Mouse (Mus musculus) hindbrain, embryonic 15.5 days (tissue): ENCODE results near the gene Npvf. TPM values are rescaled to one million over a fixed set of nuclear protein-coding genes. Genes with fewer than 3 reads are reported as not detected.

ENCODE experiments used
- ATAC-seq: fragments of 200-750 bp; cut with Nextera tagmentation; 2 replicates; pipeline ENCODE4 v1.8.0; 2017; ENCODE audit warnings: low read depth, moderate number of reproducible peaks, moderate TSS enrichment; ENCODE audit not compliant: low FRiP score
- H3K27ac ChIP-seq: fragments of 300-500 bp; sonication (generic); replicated peaks from 2 replicates; pipeline ENCODE4 v1.5.1; 2015; ENCODE audit warnings: mild to moderate bottlenecking, inconsistent platforms
- H3K27me3 ChIP-seq: fragments of 300-500 bp; sonication (generic); 2 replicates; pipeline ENCODE4 v1.6.1; 2015; ENCODE audit warnings: control low read depth, inconsistent platforms
- H3K36me3 ChIP-seq: fragments of 300-500 bp; sonication (generic); 2 replicates; pipeline ENCODE4 v1.6.1; 2015; ENCODE audit warnings: control low read depth, inconsistent platforms
- H3K4me1 ChIP-seq: fragments of 300-500 bp; sonication (generic); replicated peaks from 2 replicates; pipeline ENCODE4 v1.6.1; 2015; ENCODE audit warnings: control low read depth, inconsistent platforms
- H3K4me2 ChIP-seq: fragments of 300-500 bp; sonication (generic); 2 replicates; pipeline ENCODE4 v1.6.1; 2015; ENCODE audit warnings: moderate library complexity, mild to moderate bottlenecking, inconsistent platforms
- H3K4me3 ChIP-seq: fragments of 300-500 bp; sonication (generic); 2 replicates; pipeline ENCODE4 v1.5.1; 2015; ENCODE audit warnings: mild to moderate bottlenecking, inconsistent platforms
- H3K9ac ChIP-seq: fragments of 300-500 bp; sonication (generic); 2 replicates; pipeline ENCODE4 v1.6.1; 2015; ENCODE audit warnings: inconsistent platforms
- H3K9me3 ChIP-seq: fragments of 300-500 bp; sonication (generic); 2 replicates; pipeline ENCODE4 v1.6.1; 2016; ENCODE audit warnings: control low read depth, inconsistent platforms
- WGBS: fragments of 180-500 bp; shearing (Covaris S2); methylation state at CpG from one replicate; pipeline ENCODE4 v1.1.7; 2015; 5-methylcytosine and 5-hydroxymethylcytosine counted together
- polyA plus RNA-seq: library from polyadenylated mRNA; unstranded; fragments of >200 nt; fragmentation: Nextera tagmentation; extraction: Ambion mirVana; gene quantifications from 2 replicates; pipeline ENCODE4 v1.2.1, GENCODE M21; 2015

Npvf gene
- polyA plus RNA-seq = 0.26 and 0.41 TPM in 2 replicates

GRCm38 (mm10) chr6:50654356-50654755 lies at the start of gene Npvf:
TSS of gene Npvf (minus strand) at chr6:50654439.
- Histone ChIP-seq H3K36me3 (no peaks in the 10 kb centered on the region), H3K4me1 (0 out of 2 replicates have a peak, but pooled peaks cover 4% of the 10 kb centered on the region), H3K27me3 (no peaks in the 10 kb centered on the region), H3K27ac (no peak within 1 kb of the TSS), H3K9me3 (no peaks in the 10 kb centered on the region), H3K4me2 (no peak within 1 kb of the TSS), H3K4me3 (no peak within 1 kb of the TSS), H3K9ac (no peak within 1 kb of the TSS)
- 70% methylated on average over 4 of the region's 4 CpGs for WGBS
- ATAC-seq = no peak

- no peaks in the 10 kb centered on the region for H3K27me3 ChIP-seq
- H3K4me1 ChIP-seq = peaks cover 18% of the 10 kb centered on the region
- H3K27ac ChIP-seq = peak overlapping the region; percentile 74
- 32% methylated on average over 15 of the region's 15 CpGs for WGBS
- no peaks in the 10 kb centered on the region for H3K36me3 ChIP-seq
- no peaks in the 10 kb centered on the region for H3K9me3 ChIP-seq
- peak overlapping the region; percentile 16; the same call in 1 of the 2 replicates for H3K4me2 ChIP-seq
- no peak overlapping the region for H3K9ac ChIP-seq
- H3K4me3 ChIP-seq = no peak overlapping the region
- peak; percentile 93 for ATAC-seq
Observed at GRCm38 (mm10) chr6:50689121-50689815, 35.0 kb upstream of the Npvf start.

GRCm38 (mm10) chr6:50684646-50685415 lies 30.6 kb upstream of the Npvf start:
- Histone ChIP-seq H3K9me3 (no peaks in the 10 kb centered on the region), H3K27me3 (no peaks in the 10 kb centered on the region), H3K4me2 (no peak overlapping the region), H3K36me3 (no peaks in the 10 kb centered on the region), H3K9ac (no peak overlapping the region), H3K27ac (no peak overlapping the region), H3K4me3 (no peak overlapping the region), H3K4me1 (peaks cover 28% of the 10 kb centered on the region)
- 56% methylated on average over 7 of the region's 7 CpGs for WGBS
- ATAC-seq = no peak

- no peak overlapping the region for H3K4me3 ChIP-seq
- H3K9ac ChIP-seq = no peak overlapping the region
- H3K27me3 ChIP-seq = no peaks in the 10 kb centered on the region
- no peak overlapping the region for H3K27ac ChIP-seq
- no peaks in the 10 kb centered on the region for H3K36me3 ChIP-seq
- peaks cover 12% of the 10 kb centered on the region; the same call in 1 of the 2 replicates for H3K4me1 ChIP-seq
- no peak overlapping the region for H3K4me2 ChIP-seq
- WGBS = 49% methylated on average over 5 of the region's 5 CpGs
- ATAC-seq = no peak
- no peaks in the 10 kb centered on the region for H3K9me3 ChIP-seq
Observed at GRCm38 (mm10) chr6:50681491-50681890, 27.3 kb upstream of the Npvf start.

- H3K27ac ChIP-seq = no peak overlapping the region
- ATAC-seq = no peak
Observed at GRCm38 (mm10) chr6:50680224-50681215, 26.3 kb upstream of the Npvf start.

GRCm38 (mm10) chr6:50679486-50679828 lies 25.2 kb upstream of the Npvf start:
- H3K27me3 ChIP-seq = no peaks in the 10 kb centered on the region
- no peak overlapping the region for H3K4me2 ChIP-seq
- WGBS = 77% methylated on average over 2 of the region's 2 CpGs
- no peak overlapping the region for H3K27ac ChIP-seq
- ATAC-seq = 0 out of 2 replicates have a peak, but pooled peaks have one; percentile 23
- H3K4me1 ChIP-seq = peaks cover 12% of the 10 kb centered on the region; the same call in 1 of the 2 replicates
- no peak overlapping the region for H3K4me3 ChIP-seq
- no peak overlapping the region for H3K9ac ChIP-seq
- no peaks in the 10 kb centered on the region for H3K36me3 ChIP-seq
- no peaks in the 10 kb centered on the region for H3K9me3 ChIP-seq

More at GRCm38 (mm10) chr6:50680224-50681215, 26.3 kb upstream of the Npvf start:
- Histone ChIP-seq H3K36me3 (no peaks in the 10 kb centered on the region), H3K9me3 (no peaks in the 10 kb centered on the region), H3K9ac (no peak overlapping the region), H3K4me3 (no peak overlapping the region), H3K4me1 (peaks cover 12% of the 10 kb centered on the region; the same call in 1 of the 2 replicates), H3K4me2 (no peak overlapping the region), H3K27me3 (no peaks in the 10 kb centered on the region)
- WGBS = 59% methylated on average over 20 of the region's 20 CpGs

GRCm38 (mm10) chr6:50678826-50679485 lies 24.7 kb upstream of the Npvf start:
- peak; percentile 83 for ATAC-seq
- Histone ChIP-seq H3K4me1 (peaks cover 12% of the 10 kb centered on the region; the same call in 1 of the 2 replicates), H3K9ac (no peak overlapping the region), H3K27ac (no peak overlapping the region), H3K27me3 (no peaks in the 10 kb centered on the region), H3K4me3 (no peak overlapping the region), H3K36me3 (no peaks in the 10 kb centered on the region), H3K4me2 (no peak overlapping the region), H3K9me3 (no peaks in the 10 kb centered on the region)
- WGBS = 27% methylated on average over 8 of the region's 8 CpGs

- Histone ChIP-seq H3K27me3 (no peaks in the 10 kb centered on the region), H3K4me3 (no peak overlapping the region), H3K4me1 (no peaks in the 10 kb centered on the region), H3K27ac (no peak overlapping the region), H3K4me2 (no peak overlapping the region), H3K9ac (no peak overlapping the region), H3K9me3 (no peaks in the 10 kb centered on the region), H3K36me3 (no peaks in the 10 kb centered on the region)
- no peak for ATAC-seq
- WGBS = 92% methylated on average over 3 of the region's 3 CpGs
Observed at GRCm38 (mm10) chr6:50671191-50671590, 17.0 kb upstream of the Npvf start.

GRCm38 (mm10) chr6:50666937-50667336 lies 12.7 kb upstream of the Npvf start:
- no peak for ATAC-seq
- 75% methylated on average over 5 of the region's 5 CpGs for WGBS

GRCm38 (mm10) chr6:50665020-50665419 lies 10.8 kb upstream of the Npvf start:
- no peak for ATAC-seq
- Histone ChIP-seq H3K27me3 (no peaks in the 10 kb centered on the region), H3K9ac (no peak overlapping the region), H3K4me3 (no peak overlapping the region), H3K27ac (no peak overlapping the region), H3K9me3 (no peaks in the 10 kb centered on the region), H3K4me2 (no peak overlapping the region), H3K36me3 (no peaks in the 10 kb centered on the region), H3K4me1 (peaks cover 3% of the 10 kb centered on the region; the same call in 1 of the 2 replicates)
- 68% methylated on average over 3 of the region's 3 CpGs for WGBS

More at GRCm38 (mm10) chr6:50666937-50667336, 12.7 kb upstream of the Npvf start:
- Histone ChIP-seq H3K4me2 (no peak overlapping the region), H3K4me1 (peaks cover 3% of the 10 kb centered on the region; the same call in 1 of the 2 replicates), H3K27me3 (no peaks in the 10 kb centered on the region), H3K36me3 (no peaks in the 10 kb centered on the region), H3K27ac (no peak overlapping the region), H3K9me3 (no peaks in the 10 kb centered on the region), H3K4me3 (no peak overlapping the region), H3K9ac (no peak overlapping the region)

GRCm38 (mm10) chr6:50664193-50664592 lies 10.0 kb upstream of the Npvf start:
- 96% methylated on average over 3 of the region's 3 CpGs for WGBS
- Histone ChIP-seq H3K4me2 (no peak overlapping the region), H3K36me3 (no peaks in the 10 kb centered on the region), H3K9ac (no peak overlapping the region), H3K4me3 (no peak overlapping the region), H3K9me3 (no peaks in the 10 kb centered on the region), H3K4me1 (peaks cover 3% of the 10 kb centered on the region; the same call in 1 of the 2 replicates), H3K27me3 (no peaks in the 10 kb centered on the region), H3K27ac (no peak overlapping the region)
- ATAC-seq = no peak
